Mouse (Mus musculus): ENCODE measurements around the gene Mex3b. TPM values are rescaled to one million over a fixed set of nuclear protein-coding genes. Genes with fewer than 3 reads are reported as not detected.

Gene Mex3b
- total RNA-seq (2021), result under 1 TPM; 0.25 to 0.52 TPM
- long read RNA-seq, experiment 1, result 0 reads
- long read RNA-seq, experiment 2, result 0 reads

DNA sequence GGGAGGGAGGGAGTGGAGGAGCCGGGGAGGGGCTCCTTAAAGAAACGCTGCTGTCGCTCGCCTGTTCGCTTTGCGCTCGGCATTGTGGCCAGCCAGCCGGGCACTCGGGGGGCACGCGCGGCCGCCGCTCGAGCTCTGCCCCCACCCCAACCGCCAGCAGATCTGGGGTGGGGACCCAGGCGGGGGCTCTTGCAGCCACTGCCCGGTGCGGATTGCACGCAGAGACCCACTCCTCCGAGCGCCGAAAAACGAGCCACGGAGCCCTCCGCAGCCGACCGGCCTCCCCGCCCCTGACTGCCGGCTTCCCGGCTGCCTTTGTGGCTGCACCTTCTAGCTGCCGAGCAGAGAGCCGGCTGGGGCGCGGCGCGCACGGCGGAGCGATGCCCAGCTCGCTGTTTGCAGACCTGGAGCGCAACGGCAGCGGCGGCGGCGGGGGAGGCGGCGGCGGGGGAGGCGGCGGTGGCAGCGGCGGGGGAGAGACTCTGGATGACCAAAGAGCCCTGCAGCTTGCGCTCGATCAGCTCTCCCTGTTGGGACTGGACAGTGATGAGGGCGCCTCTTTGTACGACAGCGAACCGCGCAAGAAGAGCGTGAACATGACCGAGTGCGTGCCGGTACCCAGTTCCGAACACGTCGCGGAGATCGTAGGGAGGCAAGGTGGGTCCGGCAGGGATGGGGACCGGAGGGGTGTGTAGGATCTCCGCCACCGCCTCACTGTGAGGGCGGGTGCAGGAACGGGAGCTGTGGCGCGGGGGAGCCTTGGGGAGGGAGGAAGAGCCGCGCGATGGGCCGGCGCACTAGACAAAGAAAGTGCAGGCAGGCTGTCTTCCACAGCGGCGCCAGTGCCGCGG, at the start of gene Mex3b:
TSS of gene Mex3b (plus strand) at position 63 of the 851 bp plus-strand sequence.
- peak; percentile 26 for DNase-seq (ENCODE audit: low spot score)

DNA sequence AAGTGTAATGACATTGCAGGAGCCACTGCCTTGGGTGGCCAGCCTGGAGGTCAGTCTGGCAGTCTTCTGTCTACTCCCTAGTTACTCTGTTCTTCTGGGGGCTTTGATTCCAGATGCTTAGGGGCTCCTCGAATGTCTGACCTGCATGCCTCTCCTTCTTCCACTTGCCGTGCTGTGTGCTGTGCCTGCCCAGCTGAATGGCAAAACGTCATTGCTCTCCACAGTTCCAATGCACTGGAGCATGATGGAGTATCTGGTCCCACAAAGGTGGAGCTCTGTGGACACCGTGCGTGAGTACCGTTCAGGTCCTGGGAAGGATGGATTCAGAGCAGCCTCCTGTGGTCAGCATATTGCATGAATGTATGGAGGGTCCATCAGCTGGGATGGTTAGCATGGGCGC, 47.6 kb upstream of the Mex3b start:
- no peak for DNase-seq (ENCODE audit: low spot score)

DNA sequence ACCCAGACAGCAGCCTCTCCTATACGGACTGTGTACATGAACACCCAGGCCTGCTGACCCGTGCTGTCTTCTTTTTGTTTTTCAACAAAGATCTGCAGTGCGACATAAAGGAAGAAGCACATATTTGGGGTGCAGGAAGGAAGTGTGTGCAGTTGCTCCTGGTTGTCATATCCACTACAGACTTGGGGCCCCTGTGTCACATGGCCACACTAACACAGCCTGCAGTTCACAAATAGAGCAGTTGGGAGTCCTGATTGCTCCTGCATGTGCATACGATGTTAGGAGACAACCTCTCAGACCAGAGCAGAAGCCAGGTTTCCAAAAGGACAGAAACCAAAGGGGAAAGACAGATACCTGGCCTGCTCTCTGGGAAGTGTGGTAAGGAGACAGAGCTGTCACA, 46.5 kb upstream of the Mex3b start:
- DNase-seq (ENCODE audit: low spot score), result no peak

DNA sequence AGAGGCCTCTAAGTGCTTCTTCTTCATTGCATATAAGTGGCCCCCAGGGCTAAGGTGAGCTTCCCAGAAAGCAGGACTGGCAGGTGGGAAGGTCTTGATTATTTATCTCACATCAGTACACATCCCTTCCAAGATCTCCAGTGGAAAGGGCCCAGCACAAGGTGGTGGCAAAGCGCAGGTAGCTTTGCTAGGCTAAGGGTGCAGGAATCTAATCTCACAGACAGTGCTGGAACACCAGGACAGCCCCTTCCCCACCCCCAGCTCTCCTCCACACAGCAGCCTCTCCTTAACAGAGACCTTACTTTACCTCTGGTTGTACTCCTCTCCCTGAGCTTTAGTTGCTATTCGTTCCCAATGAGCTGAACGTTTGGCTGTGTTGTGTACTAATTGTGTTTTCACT, 45.6 kb upstream of the Mex3b start:
- DNase-seq (ENCODE audit: low spot score), result no peak

DNA sequence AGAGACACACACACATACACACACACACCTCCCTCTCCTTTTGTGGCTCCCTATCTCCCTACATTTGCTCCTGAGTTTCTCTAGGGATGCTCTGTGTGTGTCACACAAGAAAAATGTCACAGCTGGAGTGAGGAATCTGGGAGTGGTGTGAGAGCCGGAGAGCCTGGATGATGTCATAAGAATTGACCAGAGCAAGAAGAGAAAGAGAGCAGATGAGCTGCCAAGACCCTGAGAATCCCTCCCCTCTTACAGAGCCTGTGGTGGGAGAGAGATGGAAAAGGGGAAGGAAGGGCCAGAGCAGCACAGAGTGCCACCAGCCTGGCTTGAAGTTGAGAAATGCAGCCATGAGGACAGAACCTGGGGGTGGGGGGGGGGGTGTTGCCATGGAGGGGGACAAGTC, 44.6 kb upstream of the Mex3b start:
- no peak for DNase-seq (ENCODE audit: low spot score)

DNA sequence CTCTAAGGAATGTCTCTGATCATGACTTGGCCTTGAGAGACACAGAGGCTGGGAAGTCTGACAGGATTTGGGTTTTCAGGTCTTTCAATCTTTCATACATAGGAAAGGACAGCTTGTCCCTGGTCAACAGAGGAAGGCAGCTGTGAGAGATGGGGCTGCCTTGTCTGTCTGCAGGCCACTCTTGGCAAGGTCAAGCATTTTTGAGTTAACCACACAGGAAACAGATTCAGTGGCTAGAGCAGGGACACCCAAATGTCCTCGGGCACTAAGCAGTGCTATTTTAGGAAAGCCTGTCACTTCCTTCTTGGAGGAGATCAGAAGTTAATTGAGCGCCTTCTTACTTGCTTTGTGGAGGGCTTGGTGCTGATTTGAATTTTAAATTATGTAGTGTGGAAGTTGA, 38.9 kb upstream of the Mex3b start:
- no peak for DNase-seq (ENCODE audit: low spot score)

DNA sequence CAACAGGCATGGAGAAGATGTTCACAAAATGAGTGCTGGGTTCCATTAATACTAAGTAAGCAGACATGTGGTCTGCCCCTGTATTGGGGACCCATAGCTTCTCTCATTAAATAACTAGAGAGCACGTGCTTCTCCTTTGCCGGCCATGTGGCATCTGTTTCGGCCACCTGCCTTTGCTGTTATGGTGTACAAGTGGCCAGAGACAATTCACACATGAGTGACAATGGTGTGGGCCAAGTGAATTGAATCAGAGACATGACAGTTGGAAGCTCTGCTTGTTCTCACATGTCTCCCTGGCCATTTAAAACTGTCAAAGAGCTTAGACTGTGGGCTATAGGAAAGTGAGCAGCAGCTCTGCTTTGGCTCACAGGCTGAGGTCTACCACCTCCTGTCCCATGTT, 37.6 kb upstream of the Mex3b start:
- no peak for DNase-seq (ENCODE audit: low spot score)

DNA sequence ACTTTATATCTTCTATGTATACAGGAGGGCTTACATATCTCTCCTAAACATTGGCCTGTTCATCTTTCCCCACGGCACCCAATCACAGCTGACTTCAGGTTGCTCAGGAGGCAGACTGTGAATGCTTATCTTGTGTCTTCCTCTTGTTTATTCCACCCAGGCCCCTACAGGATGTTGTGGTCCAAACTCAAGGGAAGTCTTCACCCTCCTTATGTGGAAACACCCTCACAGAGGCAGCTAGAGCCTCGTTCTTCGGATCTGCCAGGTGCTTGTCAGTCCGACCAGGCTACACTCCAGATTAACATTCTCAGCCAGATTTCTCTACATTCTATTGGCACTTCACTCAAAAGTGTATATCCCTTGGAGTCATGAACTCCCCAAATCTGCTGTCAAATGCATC, 32.7 kb upstream of the Mex3b start:
- DNase-seq (ENCODE audit: low spot score), result no peak

DNA sequence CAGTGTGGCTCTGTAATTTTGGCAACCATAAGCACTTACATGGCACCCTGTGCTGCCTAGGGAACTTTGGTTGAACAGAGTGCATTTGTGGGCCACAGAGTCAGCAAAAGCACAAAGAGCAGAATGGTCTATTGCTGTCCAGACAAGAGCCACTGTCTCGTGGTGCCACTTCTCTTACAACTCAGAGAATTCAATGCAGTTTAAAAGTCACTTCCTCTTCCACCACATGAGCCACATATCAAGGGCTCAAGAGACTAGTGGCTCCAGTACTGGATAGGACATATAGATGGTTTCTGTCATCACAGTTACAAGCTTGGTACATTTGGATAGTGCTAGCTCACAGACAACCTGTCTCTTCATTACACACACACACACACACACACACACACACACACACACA, 28.7 kb upstream of the Mex3b start:
- DNase-seq (ENCODE audit: low spot score), result no peak

DNA sequence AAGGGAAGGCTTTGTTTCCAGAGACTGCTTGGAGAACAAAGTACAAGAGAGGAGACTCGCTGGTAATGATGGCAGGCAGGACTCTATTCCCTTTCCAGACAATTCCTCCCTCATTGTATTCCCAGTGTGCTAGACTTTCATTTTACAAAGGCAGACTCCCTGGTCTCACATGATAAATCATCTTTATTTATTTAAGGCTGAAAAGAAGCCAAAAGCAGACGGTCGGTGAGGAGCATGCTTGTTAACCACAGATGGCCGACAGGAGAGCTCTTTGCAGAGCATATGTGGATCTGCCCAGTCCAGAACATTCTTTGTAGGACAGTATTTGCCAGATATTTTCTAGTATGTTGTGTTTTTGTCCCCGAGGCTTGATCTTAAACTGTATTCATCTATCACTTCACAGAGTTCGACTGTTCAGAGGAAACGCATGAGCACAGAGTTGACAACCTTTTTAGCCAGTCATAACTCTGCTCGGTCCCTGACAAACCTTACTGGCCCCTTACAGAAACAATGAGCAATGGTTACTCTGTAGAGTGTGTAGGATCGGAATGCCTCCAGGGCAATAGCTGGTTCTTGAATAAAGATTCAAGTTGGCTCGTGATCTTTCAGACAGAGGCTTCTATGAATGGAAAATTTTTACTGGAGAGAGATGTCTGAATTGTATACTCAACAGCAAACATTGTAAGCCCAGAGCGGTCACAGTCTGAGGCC, 28.0 kb upstream of the Mex3b start:
- no peak for DNase-seq (ENCODE audit: low spot score)

DNA sequence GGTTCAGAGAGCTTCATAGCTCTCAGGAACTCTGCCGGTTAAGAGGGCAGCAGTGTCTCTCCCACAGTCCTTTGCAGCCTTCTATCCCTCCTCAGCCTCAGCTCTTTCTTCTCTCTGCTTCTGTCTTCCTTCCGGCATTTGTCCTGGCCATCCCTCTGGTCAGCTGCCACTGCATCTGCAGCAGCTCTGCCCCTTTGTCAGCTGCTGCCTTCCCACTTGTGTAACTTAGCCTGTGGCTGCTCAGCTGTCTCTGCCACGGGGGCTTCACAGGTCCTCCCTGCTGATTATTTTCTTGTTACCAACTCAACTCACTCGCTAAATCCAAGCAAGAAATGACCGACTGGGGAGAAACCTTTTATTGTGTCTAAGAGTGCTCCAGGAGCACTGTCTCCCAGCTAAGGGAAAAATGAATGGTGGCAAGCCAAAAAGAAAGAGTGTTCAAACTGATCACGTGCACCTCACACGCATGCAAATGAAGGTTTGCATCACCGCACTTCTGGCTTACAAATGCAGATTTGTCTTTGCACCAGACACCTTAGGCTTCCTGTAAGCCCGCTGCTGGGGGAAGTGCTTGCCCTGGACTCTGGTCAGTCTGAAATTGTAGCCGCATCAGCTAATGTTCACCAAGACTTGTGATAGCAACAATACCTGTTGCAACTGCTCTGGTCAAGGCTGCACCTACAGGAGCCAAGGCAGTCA, 24.8 kb upstream of the Mex3b start:
- DNase-seq (ENCODE audit: low spot score), result no peak

DNA sequence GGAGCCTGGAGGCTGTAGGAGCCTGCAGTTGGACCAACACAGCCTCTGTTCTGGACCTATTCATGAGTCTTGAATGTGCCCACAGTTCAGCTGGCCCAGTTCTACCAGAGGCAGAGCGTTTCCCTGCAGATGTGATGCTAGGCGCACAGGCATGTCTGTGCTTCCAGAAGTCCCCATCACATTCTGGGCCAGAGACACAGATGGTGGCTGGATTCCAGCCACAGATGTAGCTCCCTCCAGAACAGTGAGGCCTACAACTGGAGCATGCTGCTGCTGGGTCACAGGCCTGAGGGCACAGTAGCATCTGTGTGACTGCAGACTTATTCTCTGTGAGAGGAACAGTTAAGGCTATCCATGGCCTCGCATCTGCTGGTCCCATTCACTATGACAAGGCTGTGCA, 16.4 kb upstream of the Mex3b start:
- no peak for DNase-seq (ENCODE audit: low spot score)

DNA sequence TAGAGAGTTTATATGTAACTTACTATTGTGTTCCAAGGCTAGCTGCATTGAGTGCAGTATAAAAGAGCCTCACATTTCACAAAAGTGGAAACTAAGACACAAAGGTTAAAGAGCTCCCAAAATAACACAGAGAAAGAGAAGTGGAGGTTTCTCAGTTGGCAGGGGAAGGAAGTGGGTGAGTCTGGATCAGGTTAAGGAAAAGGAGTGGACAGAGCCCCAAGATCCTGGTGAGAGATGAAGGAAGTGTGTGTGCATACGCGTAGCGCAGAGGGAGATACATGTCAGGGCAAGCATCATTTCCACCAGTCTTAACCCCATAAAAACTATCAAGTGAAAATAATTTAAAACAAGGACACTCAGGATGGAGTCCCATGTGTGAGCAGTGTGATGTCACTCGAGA, 15.5 kb upstream of the Mex3b start:
- DNase-seq (ENCODE audit: low spot score), result no peak

DNA sequence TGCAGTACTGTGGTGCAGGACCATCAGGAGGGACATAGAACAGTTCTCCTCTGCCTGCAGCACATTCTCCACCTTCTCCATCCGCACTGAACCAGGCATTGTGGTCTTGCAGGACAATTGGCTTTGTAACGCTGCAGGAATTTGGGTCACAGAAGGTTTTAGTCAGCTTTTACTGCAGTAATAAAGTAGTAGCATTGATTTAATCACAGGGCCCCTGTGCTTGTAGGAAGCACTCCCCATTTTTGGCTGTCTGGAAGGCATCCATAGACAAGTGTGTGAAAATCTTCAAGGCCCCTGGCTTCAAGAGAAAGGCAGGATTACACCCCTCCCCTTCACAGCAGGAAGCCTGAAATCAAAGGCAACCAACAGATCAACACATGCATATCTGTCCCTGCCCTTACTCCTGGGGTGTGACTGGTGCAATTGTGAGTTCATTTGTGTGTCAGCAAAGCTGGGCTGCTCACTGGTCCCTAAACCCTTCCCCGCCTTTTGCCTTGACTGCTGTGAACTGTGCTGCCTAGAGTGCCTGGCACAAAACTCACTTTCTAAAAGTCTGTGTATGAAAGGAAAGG, 12.9 kb upstream of the Mex3b start:
- DNase-seq (ENCODE audit: low spot score), result no peak

DNA sequence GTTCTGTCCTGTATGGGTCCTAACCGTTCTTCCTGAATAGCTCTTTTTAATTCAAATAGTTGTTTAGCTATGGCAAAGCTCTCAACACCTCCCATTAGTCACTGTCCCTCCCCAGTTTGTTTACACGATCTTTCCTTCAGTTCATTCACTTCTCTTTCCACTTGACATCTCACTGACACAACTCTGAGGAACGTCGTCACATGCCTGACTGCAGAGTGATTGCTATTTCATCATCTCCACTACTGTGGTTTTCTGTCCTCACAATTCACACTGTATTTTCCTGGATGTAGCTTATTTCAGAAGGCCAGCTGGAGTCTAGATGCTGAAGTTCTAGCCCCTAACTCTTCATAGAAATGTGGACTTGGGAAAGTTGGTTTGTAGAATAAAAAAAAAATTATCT, 8.5 kb upstream of the Mex3b start:
- no peak for DNase-seq (ENCODE audit: low spot score)

DNA sequence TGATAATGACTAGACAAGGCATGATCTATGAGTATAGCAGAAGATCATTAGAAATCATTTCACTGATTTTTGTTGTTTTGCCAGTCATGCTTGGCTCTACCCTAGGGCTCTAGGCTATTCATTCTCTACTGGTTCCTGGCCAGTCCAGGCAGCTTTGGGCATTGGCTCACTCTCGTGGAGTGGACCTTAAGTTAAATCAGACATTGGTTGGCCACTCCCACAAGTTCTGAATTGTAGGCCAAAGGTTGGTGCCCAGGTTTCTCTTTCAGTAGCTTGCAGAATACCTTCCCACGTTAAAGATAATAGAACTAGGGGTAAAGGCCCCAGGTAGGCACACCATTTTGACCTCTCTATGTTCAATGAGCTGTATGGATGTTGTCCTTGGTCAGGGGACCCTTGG, 6.5 kb upstream of the Mex3b start:
- DNase-seq (ENCODE audit: low spot score), result no peak

DNA sequence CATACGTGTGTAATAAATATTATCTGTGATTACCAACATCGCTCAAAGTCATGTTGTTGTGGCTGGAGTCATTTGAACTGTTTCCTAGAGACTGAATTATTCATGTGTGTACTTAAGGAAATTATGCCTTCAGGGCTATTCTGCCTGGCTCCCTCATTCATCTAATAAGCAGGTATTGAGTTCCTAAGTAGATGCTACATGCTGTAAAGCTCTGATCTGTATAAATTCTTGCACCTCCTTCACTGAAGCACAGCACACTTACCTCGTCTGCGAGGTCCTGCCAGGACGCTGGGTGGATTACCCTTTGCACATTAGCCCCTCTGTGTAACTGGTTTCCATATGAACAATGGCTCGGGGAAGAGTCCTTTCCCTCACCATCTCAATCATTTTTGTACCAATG, 3.8 kb upstream of the Mex3b start:
- no peak for DNase-seq (ENCODE audit: low spot score)

DNA sequence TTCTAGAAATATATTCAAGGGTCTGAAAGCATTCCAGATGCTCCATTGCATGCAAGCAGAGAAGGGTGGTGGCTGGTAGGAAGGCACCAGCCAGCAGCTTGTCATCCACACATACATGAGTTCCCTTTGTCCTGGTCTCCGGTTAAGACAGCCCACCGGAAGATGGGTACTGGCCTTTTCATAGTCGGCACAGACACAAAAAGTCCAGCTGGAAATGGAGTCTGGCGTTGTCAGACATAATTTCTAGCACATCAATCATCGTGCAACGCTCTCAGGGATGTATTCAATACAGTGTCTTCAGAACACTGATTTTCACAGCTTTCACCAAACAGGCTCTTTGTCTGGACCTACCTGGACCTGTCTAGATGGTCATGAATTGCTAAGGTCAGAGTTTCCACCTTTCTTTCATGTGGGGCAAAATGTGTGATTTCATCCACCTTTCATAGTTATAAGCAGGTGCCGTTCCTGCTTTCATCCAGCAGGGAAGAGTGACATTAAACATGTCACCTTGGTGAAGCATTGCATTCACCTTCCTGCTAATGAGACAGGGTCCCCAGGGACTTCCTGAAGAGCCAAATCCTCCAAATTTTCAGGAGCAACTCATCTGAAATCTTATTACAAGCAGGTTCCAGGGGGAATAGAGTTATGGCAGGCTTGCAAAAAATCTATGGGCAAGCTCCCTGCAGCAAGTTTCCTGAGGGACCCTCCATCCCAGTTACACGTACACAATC, 2.7 kb upstream of the Mex3b start:
- no peak for DNase-seq (ENCODE audit: low spot score)

DNA sequence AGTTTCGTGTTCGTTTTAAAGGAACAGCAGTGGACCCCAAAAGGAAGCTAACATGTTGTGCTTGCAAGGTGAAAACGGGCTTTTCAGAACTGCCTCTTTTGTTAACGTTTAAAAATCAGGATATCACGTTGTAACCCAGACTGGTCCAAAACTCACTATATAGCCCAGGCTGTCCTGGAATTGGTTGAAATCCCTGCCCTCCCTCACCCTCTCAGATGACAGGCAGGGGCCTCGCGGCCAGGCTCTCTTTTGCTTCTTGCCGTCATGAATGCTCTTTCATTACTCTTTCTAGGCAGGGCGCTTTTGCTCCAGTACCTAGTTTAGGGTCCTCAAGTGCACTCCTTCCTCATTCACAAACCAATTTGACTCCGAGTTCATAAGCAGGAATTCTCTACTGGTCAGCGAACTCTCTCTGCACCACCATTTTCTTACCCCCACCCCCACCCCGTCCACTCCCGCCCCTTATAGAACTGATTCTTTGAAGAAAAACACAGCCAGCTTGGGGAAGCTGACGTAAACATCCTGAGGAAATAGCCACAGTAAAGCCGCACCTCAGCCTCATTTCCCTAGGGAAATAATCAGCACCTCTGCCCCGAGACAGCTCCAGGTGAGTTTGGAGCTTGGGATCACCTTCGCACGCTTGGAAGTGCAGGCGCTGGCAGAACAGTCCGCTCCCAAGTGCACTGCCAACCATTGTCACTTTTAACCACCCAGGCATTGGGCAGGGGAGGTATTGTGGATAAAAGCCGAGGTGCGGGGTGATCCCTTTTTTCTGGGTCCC, 2.0 kb upstream of the Mex3b start:
- DNase-seq (ENCODE audit: low spot score), result no peak

DNA sequence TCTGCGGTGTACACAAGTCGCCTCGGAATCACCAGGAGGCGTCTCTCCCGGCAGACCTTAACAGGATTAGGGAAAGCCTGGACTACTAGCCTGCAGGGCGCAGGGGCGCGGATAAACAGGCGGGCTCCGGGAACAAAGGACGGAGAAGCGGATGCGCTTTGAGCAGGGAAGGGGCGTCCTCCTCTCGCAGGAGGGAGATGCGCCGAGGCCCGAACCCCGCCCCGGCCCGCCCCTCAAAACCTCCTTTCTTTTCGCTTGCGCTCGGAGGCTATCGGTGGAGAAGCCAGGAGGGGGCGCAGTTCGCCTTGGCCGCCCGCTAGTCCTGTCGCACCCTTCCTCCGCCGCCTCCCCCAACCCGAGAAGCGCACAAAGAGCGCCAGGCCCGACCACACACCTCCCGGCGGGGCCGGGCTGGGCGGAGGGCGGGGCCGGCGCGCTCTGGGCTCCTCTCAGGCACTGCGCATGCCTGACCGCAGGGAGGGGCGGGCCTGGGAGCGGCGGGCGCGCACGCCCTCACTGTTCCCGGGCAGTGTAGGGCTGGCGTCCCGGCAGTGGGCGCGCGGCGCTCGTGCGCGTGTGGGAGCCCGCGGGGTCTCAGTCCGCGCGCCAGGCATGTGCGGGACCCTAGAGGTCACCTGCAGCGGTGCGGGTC, 1.2 kb upstream of the Mex3b start:
- peak; percentile 94 for DNase-seq (ENCODE audit: low spot score)

Data from gastrocnemius, adult 18-20 months (tissue).